Mouse (Mus musculus): ENCODE measurements around the gene Irf4. TPM values are rescaled to one million over a fixed set of nuclear protein-coding genes. Genes with fewer than 3 reads are reported as not detected.

Gene Irf4
- polyA plus RNA-seq, 1 experiment = not detected

DNA sequence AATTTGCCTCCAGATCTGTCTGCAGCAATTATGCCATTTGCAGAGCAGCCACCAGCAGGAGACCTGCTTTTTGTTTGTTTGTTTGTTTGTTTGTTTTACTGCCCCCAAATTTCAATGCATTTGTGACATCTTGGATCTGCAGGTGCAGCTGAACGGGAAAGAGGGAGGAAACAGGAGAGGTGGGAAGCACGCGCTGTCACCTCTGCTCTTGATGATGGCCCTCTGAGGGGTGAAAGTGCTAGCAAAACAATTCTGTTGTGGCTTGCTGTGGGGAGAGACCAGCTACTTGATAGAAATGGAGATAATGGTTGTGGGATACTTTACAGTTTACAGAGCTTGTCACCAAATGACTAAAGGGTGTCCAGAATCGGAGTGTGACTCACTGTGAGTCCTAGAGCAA, 46.9 kb downstream of the Irf4 start:
- Histone ChIP-seq H3K27me3 (ENCODE audit: control insufficient read depth) (no peaks in the 10 kb centered on the region), H3K9me3 (ENCODE audit: control insufficient read depth, low read length) (no peaks in the 10 kb centered on the region), H3K36me3 (ENCODE audit: control insufficient read depth) (no peaks in the 10 kb centered on the region), H3K4me1 (ENCODE audit: control insufficient read depth) (no peaks in the 10 kb centered on the region), H3K4me3 (replicated peaks) (no peak overlapping the region)
- TF ChIP-seq GATA1 (IDR thresholded peaks at IDR 0.05; ENCODE audit: low read length) (no peak), TAL1 (IDR thresholded peaks at IDR 0.05; ENCODE audit: low read length) (no peak)

DNA sequence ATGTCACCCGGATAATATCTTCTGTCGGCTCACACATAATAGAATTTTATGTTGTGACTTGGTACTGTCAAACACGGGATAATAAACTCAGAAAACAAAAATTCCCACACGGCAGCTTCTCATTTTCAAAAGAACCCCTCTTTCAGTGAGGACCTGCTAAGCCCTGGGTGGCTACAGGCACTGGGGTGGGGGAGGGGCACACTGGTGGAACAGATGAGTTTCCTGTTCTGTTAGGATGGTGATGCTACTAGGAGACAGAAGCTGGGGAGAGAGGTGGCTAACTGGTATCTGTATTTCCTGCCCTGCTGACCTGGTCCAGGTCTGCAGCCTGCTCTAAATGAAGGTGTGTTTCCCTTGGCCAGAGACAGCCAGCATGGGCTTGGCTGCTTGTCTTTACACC, 52.9 kb downstream of the Irf4 start:
- Histone ChIP-seq H3K4me1 (ENCODE audit: control insufficient read depth) (no peaks in the 10 kb centered on the region), H3K4me3 (replicated peaks) (no peak overlapping the region), H3K9me3 (ENCODE audit: control insufficient read depth, low read length) (no peaks in the 10 kb centered on the region), H3K36me3 (ENCODE audit: control insufficient read depth) (no peaks in the 10 kb centered on the region), H3K27me3 (ENCODE audit: control insufficient read depth) (no peaks in the 10 kb centered on the region)
- TF ChIP-seq GATA1 (IDR thresholded peaks at IDR 0.05; ENCODE audit: low read length) (no peak), TAL1 (IDR thresholded peaks at IDR 0.05; ENCODE audit: low read length) (no peak)

DNA sequence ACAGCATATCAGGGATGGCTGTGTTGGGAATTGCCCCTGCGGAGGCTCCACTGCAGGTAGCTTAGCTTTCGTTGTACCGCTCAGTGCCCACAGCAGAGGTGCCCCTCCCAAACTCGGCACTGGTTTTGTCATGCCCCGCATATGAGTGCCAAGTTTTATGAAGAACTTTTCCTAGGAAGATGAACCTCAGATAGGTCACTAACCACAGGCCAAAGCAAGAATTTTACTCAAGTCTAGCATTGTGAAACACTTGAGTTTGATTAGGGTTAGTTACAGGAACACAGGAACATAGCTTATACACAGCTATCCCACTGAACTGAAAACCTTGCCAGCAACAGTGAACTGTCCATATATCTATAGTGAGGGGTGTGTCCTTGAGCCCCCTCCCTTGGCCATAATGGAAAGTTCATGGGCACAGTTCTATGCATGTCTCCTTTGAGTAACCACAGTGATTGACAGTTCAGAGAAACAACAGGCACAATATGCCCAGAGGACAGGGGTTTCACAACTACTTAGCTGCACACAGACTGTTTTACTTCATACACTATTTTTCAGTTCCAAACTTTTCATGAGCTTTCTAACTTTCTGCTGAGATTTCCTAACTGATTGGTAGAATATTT, 53.4 kb downstream of the Irf4 start:
- TF ChIP-seq TAL1 (IDR thresholded peaks at IDR 0.05; ENCODE audit: low read length) (no peak), GATA1 (IDR thresholded peaks at IDR 0.05; ENCODE audit: low read length) (no peak)
- Histone ChIP-seq H3K27me3 (ENCODE audit: control insufficient read depth) (no peaks in the 10 kb centered on the region), H3K9me3 (ENCODE audit: control insufficient read depth, low read length) (no peaks in the 10 kb centered on the region), H3K4me3 (replicated peaks) (no peak overlapping the region), H3K36me3 (ENCODE audit: control insufficient read depth) (no peaks in the 10 kb centered on the region), H3K4me1 (ENCODE audit: control insufficient read depth) (no peaks in the 10 kb centered on the region)

DNA sequence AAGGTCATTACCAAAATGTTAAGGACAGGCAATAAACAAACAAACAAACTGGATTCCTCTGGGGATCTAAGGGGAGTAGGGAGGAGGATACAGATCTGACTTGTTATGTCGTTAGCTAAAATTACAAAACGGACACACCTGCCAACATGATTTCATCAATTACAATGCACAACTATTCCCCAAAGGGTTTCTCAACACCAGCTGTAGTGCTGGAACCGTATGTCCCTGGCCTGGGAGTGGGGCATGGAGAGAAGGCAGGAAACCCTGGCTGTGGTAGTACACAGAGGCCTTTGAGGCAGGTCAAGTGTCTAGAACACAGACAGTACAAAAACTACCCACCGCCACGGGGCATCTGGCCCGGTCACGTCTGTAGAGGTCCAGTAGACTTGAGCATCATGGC, 60.2 kb downstream of the Irf4 start:
- H3K27me3 ChIP-seq (ENCODE audit: control insufficient read depth) = no peaks in the 10 kb centered on the region
- H3K4me1 ChIP-seq (ENCODE audit: control insufficient read depth) = no peaks in the 10 kb centered on the region
- H3K4me3 ChIP-seq (replicated peaks) = no peak overlapping the region
- H3K9me3 ChIP-seq (ENCODE audit: control insufficient read depth, low read length) = no peaks in the 10 kb centered on the region
- TF ChIP-seq GATA1 (IDR thresholded peaks at IDR 0.05; ENCODE audit: low read length) (no peak), TAL1 (IDR thresholded peaks at IDR 0.05; ENCODE audit: low read length) (no peak)
- peaks cover 1% of the 10 kb centered on the region for H3K36me3 ChIP-seq (ENCODE audit: control insufficient read depth)

DNA sequence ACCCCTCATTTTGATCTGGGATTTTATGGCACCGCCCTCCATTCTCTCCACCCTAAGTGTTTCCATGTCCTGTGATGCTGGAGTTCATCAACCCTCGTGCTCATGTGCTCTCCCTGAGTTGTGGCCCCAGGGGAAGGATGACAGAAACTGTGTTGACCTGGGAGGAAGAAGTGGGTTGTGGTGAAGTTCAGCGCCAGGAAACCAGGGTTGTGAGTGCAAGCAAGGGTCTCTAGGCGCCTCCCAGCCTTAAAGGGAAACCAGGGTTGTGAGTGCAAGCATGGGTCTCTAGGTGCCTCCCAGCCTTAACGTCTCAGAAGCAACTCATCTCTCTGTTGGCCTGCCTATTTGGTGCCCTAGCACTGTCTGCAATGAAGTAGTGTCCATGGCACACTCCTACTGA, 64.4 kb downstream of the Irf4 start:
- H3K36me3 ChIP-seq (ENCODE audit: control insufficient read depth) = peaks cover 30% of the 10 kb centered on the region
- no peaks in the 10 kb centered on the region for H3K9me3 ChIP-seq (ENCODE audit: control insufficient read depth, low read length)
- H3K4me3 ChIP-seq (replicated peaks) = no peak overlapping the region
- TF ChIP-seq TAL1 (IDR thresholded peaks at IDR 0.05; ENCODE audit: low read length) (no peak), GATA1 (IDR thresholded peaks at IDR 0.05; ENCODE audit: low read length) (no peak)
- H3K27me3 ChIP-seq (ENCODE audit: control insufficient read depth) = no peaks in the 10 kb centered on the region
- no peaks in the 10 kb centered on the region for H3K4me1 ChIP-seq (ENCODE audit: control insufficient read depth)

DNA sequence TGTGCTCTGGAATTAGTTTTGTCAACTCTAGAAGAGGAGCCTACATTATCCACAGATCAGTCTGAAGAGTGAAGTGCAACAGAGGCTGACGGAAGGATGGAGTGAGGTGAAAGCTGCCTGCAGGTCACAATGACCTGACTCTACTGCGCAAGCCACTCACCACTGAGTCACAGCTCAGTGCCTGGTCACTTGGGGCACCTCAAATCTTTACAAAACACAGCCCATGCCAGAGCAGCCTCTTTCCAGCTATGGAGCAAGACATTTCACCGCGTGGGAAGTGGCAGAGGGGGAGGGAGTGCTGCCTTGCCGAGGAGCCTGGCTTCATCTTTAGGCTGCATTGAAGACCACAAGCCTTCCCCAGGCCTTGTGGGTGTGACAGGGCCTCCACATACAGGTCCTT, 65.2 kb downstream of the Irf4 start:
- Histone ChIP-seq H3K4me3 (replicated peaks) (no peak overlapping the region), H3K9me3 (ENCODE audit: control insufficient read depth, low read length) (no peaks in the 10 kb centered on the region), H3K27me3 (ENCODE audit: control insufficient read depth) (no peaks in the 10 kb centered on the region), H3K4me1 (ENCODE audit: control insufficient read depth) (no peaks in the 10 kb centered on the region), H3K36me3 (ENCODE audit: control insufficient read depth) (peaks cover 35% of the 10 kb centered on the region)
- TF ChIP-seq GATA1 (IDR thresholded peaks at IDR 0.05; ENCODE audit: low read length) (no peak), TAL1 (IDR thresholded peaks at IDR 0.05; ENCODE audit: low read length) (no peak)

Other genes starting within 250 kb of the Irf4 start
- 13.1 and 14.6 TPM in 2 replicates for gene Uqcrfs1, start 203.9 kb upstream of the Irf4 start, polyA plus RNA-seq (2012)
- gene Dusp22, start 89.2 kb upstream of the Irf4 start, polyA plus RNA-seq (2012) = 0.03 and 0.06 TPM in 2 replicates
- not detected in 2 replicates for gene Hus1b, start 198.5 kb downstream of the Irf4 start, polyA plus RNA-seq (2012)
- gene Exoc2, start 224.9 kb downstream of the Irf4 start, polyA plus RNA-seq (2012) = 0.27 and 0.41 TPM in 2 replicates
- gene Gm5447, start 225.0 kb downstream of the Irf4 start, polyA plus RNA-seq (2012) = not detected in 2 replicates